Mouse (Mus musculus) right cerebral cortex, adult 18-20 months (tissue): ENCODE measurements around the gene Gm7029.
"Not testable (repeated sequence)": the region's sequence is repeated elsewhere in the genome, so short reads cannot be mapped to it uniquely, and the experiment has no call there.

ENCODE experiments used
- DNase-seq: peaks from one replicate; pipeline ENCODE4 v3.0.0; 2022; ENCODE audit warnings: mixed read lengths

The Gm7029 gene

GRCm38 (mm10) chr17:33892429-33892828 lies 18.8 kb downstream of the Gm7029 start:
- no peak for DNase-seq

- not testable (repeated sequence) for DNase-seq
Observed at GRCm38 (mm10) chr17:33893011-33893410, 19.4 kb downstream of the Gm7029 start.

- DNase-seq: no peak
Observed at GRCm38 (mm10) chr17:33897114-33897794, 23.6 kb downstream of the Gm7029 start.

- not testable (repeated sequence) for DNase-seq
Observed at GRCm38 (mm10) chr17:33898193-33898592, 24.6 kb downstream of the Gm7029 start.

GRCm38 (mm10) chr17:33899642-33900041 lies 26.0 kb downstream of the Gm7029 start:
- no peak for DNase-seq

- DNase-seq: no peak
Observed at GRCm38 (mm10) chr17:33900281-33900988, 26.8 kb downstream of the Gm7029 start.

GRCm38 (mm10) chr17:33900989-33901314 lies 27.3 kb downstream of the Gm7029 start:
- DNase-seq: no peak

- DNase-seq: no peak
Observed at GRCm38 (mm10) chr17:33901653-33902052, 28.0 kb downstream of the Gm7029 start.

- no peak for DNase-seq
Observed at GRCm38 (mm10) chr17:33902079-33902478, 28.4 kb downstream of the Gm7029 start.

- no peak for DNase-seq
Observed at GRCm38 (mm10) chr17:33902491-33902890, 28.9 kb downstream of the Gm7029 start.

GRCm38 (mm10) chr17:33903911-33904651 lies 30.4 kb downstream of the Gm7029 start:
- DNase-seq: not testable (repeated sequence)

- DNase-seq: not testable (repeated sequence)
Observed at GRCm38 (mm10) chr17:33904835-33905234, 31.2 kb downstream of the Gm7029 start, which contains the start of gene Platr17. Gene Platr17, plus strand, starts transcription at chr17:33905135.

- no peak for DNase-seq
Observed at GRCm38 (mm10) chr17:33908331-33909076, 34.9 kb downstream of the Gm7029 start.

- DNase-seq: peak; percentile 99
Observed at GRCm38 (mm10) chr17:33909077-33909868, 35.6 kb downstream of the Gm7029 start, which contains the start of gene Daxx. Gene Daxx, plus strand, starts transcription at chr17:33909414.

GRCm38 (mm10) chr17:33909869-33910250 lies 36.2 kb downstream of the Gm7029 start:
- no peak for DNase-seq

GRCm38 (mm10) chr17:33910346-33911051 lies 36.9 kb downstream of the Gm7029 start:
- no peak for DNase-seq

- no peak for DNase-seq
Observed at GRCm38 (mm10) chr17:33911052-33911812, 37.6 kb downstream of the Gm7029 start.

GRCm38 (mm10) chr17:33911813-33912414 lies 38.3 kb downstream of the Gm7029 start:
- no peak for DNase-seq

- DNase-seq: no peak
Observed at GRCm38 (mm10) chr17:33913264-33913663, 39.6 kb downstream of the Gm7029 start.

- DNase-seq: no peak
Observed at GRCm38 (mm10) chr17:33913905-33914304, 40.3 kb downstream of the Gm7029 start.
